Mouse (Mus musculus): Measurements from ENCODE around the gene Gpr155.

DNA sequence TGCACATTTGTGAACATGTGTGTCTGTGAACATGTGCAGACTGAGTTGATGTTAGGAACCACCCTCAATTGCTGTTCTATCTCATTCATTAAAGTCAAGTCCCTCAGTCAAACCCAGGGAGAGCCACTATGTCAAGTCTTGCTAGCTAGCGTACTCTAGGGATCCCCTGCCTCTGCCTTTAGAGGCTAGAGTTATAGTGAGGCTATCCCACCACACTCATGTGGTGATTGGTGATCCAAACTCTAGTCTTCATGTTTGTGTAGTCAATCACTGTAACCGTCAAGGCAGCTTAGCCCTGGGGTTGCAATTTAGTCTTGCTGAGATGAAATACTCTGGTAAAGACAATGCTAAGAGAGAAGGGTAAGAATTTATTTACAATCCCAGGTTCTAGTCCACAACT is 11.1 kb upstream of the Gpr155 start:
- no peak for TF ChIP-seq POLR2A (IDR thresholded peaks at IDR 0.05; ENCODE audit: borderline replicate concordance, low read depth, low read length)
- no peak for TF ChIP-seq CTCF (IDR thresholded peaks at IDR 0.05; ENCODE audit: low read depth, low read length)

Measured in bone marrow macrophage, adult 2 months (primary cell).